In the genomic region with DNA sequence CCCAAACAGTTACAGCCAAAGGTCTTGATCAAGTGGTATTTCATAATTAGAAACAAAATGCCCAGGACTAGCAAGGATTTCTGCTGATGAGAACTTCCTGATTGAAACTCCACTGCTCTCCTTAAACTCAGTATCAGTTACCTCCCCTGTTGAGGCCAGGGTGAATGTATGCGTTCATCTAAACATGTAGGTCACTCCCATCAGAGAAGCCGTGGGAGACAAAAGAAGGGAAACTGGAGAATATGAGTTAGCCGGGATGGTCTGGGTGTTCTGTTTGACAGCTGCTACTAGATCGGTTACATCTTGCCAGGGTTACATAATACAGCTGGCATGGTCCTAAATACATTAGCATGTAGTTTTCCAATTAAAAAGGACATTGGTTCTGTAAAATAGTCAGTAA, we compare ENCODE assay signal across 22 mouse cellular contexts.
A peak's percentile ranks its signal among the peaks of the same experiment; 100 is the strongest.
DNase-seq lines count a peak whose midpoint lies in the region; ATAC-seq and TF ChIP-seq lines count a peak whose summit lies in the region.
"Had no signal": no experiment of that assay in that cellular context is flagged by ENCODE, and none has a peak within 500 bp of the region (broad histone marks: within the 10 kb centered on the region; RNA-seq: fewer than 3 reads in every experiment).

No protein-coding gene starts in this region.

- TF ChIP-seq CTCF in lung, embryonic 14.5 days (IDR thresholded peaks at IDR 0.05; ENCODE audit: low read depth) = no peak
- TF ChIP-seq CTCF in lung, postnatal 0 days (IDR thresholded peaks at IDR 0.05) = no peak

- 32% methylated on average over 4 of the region's 4 CpGs for WGBS in lung, embryonic 14.5 days
- WGBS in lung, postnatal 0 days = 36% methylated on average over 4 of the region's 4 CpGs
- WGBS in embryonic facial prominence, embryonic 10.5 days = 52% methylated on average over 4 of the region's 4 CpGs

- no peak overlapping the region for H3K4me3 ChIP-seq in lung, embryonic 14.5 days (ENCODE audit: low read depth, low read length)
- H3K4me3 ChIP-seq in lung, postnatal 0 days (ENCODE audit: low read depth, low read length) = no peak overlapping the region
- H3K4me3 ChIP-seq in embryonic facial prominence, embryonic 10.5 days = no peak overlapping the region
- H3K4me3 ChIP-seq: forebrain, embryonic 10.5 days; heart, embryonic 12.5 days; midbrain, embryonic 12.5 days; neural tube, embryonic 12.5 days had no signal

- no peaks in the 10 kb centered on the region for H3K4me1 ChIP-seq in lung, embryonic 14.5 days (ENCODE audit: insufficient read depth)
- H3K4me1 ChIP-seq in lung, postnatal 0 days (ENCODE audit: insufficient read depth, low read depth, low read length) = no peaks in the 10 kb centered on the region
- peaks cover 5% of the 10 kb centered on the region for H3K4me1 ChIP-seq in embryonic facial prominence, embryonic 10.5 days
- H3K4me1 ChIP-seq: forebrain, embryonic 10.5 days; midbrain, embryonic 12.5 days; neural tube, embryonic 12.5 days had no signal

- peak; percentile 82 for ATAC-seq in frontal cortex, adult (ENCODE audit: low TSS enrichment)
- peak; percentile 68 for ATAC-seq in lung, embryonic 14.5 days (ENCODE audit: insufficient read depth)
- no peak for ATAC-seq in lung, postnatal 0 days
- ATAC-seq: hindbrain, postnatal 0 days; intestine, postnatal 0 days had no signal

- no peak overlapping the region for H3K27ac ChIP-seq in lung, embryonic 14.5 days (ENCODE audit: low read depth)
- no peak overlapping the region for H3K27ac ChIP-seq in lung, postnatal 0 days (ENCODE audit: low read length)
- H3K27ac ChIP-seq in embryonic facial prominence, embryonic 10.5 days (replicated peaks) = no peak overlapping the region
- H3K27ac ChIP-seq: forebrain, embryonic 10.5 days; hindbrain, postnatal 0 days; macrophage; midbrain, embryonic 12.5 days; neural tube, embryonic 12.5 days had no signal

- no peak overlapping the region for H3K9ac ChIP-seq in lung, embryonic 14.5 days
- no peak overlapping the region for H3K9ac ChIP-seq in lung, postnatal 0 days (replicated peaks; ENCODE audit: low read depth)
- H3K9ac ChIP-seq: heart, embryonic 12.5 days; midbrain, embryonic 12.5 days; neural tube, embryonic 12.5 days had no signal

- no peak for DNase-seq in frontal cortex, postnatal 14 days (ENCODE audit: low spot score in 2 of 2)
- peak; percentile 61 for DNase-seq in lung, embryonic 14.5 days
- DNase-seq in lung, postnatal 0 days (ENCODE audit: low spot score) = no peak
- peak; percentile 13 for DNase-seq in embryonic facial prominence, embryonic 10.5 days (ENCODE audit: low spot score)
- DNase-seq in layer of hippocampus, adult 9-11 months = peak; percentile 36
- DNase-seq in spleen, postnatal 14 days (ENCODE audit: low spot score in 2 of 2) = no peak
- DNase-seq in c-Kit-positive CD71-positive TER-119-positive erythroid progenitor cells, embryonic 14.5 days (ENCODE audit: low spot score) = no peak
- DNase-seq: adrenal gland, postnatal 36 days; cerebellum, adult 8-10 months; gastrocnemius, postnatal 10 days; heart, adult 11 months; liver; thymus, postnatal 36 days had no signal

- no peaks in the 10 kb centered on the region for H3K9me3 ChIP-seq in lung, embryonic 14.5 days (ENCODE audit: low read depth, low read length)
- H3K9me3 ChIP-seq in lung, postnatal 0 days (ENCODE audit: low read length) = no peaks in the 10 kb centered on the region
- H3K9me3 ChIP-seq in embryonic facial prominence, embryonic 10.5 days = no peaks in the 10 kb centered on the region
- H3K9me3 ChIP-seq: forebrain, embryonic 10.5 days; heart, embryonic 12.5 days; midbrain, embryonic 12.5 days; neural tube, embryonic 12.5 days had no signal

- no peak for TF ChIP-seq EP300 in lung, postnatal 0 days (IDR thresholded peaks at IDR 0.05)

- no peaks in the 10 kb centered on the region for H3K27me3 ChIP-seq in lung, embryonic 14.5 days (ENCODE audit: insufficient read depth, low read length)
- H3K27me3 ChIP-seq in lung, postnatal 0 days (replicated peaks; ENCODE audit: insufficient read depth, low read length) = no peaks in the 10 kb centered on the region
- H3K27me3 ChIP-seq in embryonic facial prominence, embryonic 10.5 days (replicated peaks; ENCODE audit: low read depth, poor library complexity, severe bottlenecking) = no peaks in the 10 kb centered on the region
- H3K27me3 ChIP-seq: CH12.LX; heart, embryonic 12.5 days; midbrain, embryonic 12.5 days; neural tube, embryonic 12.5 days had no signal

- no peak overlapping the region for H3K4me2 ChIP-seq in lung, embryonic 14.5 days
- H3K4me2 ChIP-seq in lung, postnatal 0 days (replicated peaks; ENCODE audit: low read depth, low read length) = no peak overlapping the region
- H3K4me2 ChIP-seq: heart, embryonic 12.5 days; midbrain, embryonic 12.5 days; neural tube, embryonic 12.5 days had no signal

- H3K36me3 ChIP-seq in lung, embryonic 14.5 days (ENCODE audit: insufficient read depth) = no peaks in the 10 kb centered on the region
- H3K36me3 ChIP-seq in lung, postnatal 0 days (ENCODE audit: insufficient read depth, low read length) = no peaks in the 10 kb centered on the region
- H3K36me3 ChIP-seq in embryonic facial prominence, embryonic 10.5 days (replicated peaks) = no peaks in the 10 kb centered on the region
- H3K36me3 ChIP-seq: forebrain, embryonic 10.5 days; heart, embryonic 12.5 days; midbrain, embryonic 12.5 days; neural tube, embryonic 12.5 days had no signal

Comparison
In these comparisons a context has a peak if more than half of its experiments do, and no peak if none do; other contexts are left out.
1. DNase-seq: peak in lung, embryonic 14.5 days (single experiment), embryonic facial prominence, embryonic 10.5 days (single experiment) and layer of hippocampus, adult 9-11 months (single experiment); none in frontal cortex, postnatal 14 days (0 of 2), lung, postnatal 0 days (single experiment), spleen, postnatal 14 days (0 of 2) and c-Kit-positive CD71-positive TER-119-positive erythroid progenitor cells, embryonic 14.5 days (single experiment).